ENCODE assay signal across 8 mouse cellular contexts in genomic region chr13:14177989-14178388, GRCm38 (mm10).
A peak's percentile ranks its signal among the peaks of the same experiment; 100 is the strongest.
DNase-seq lines count a peak whose midpoint lies in the region.

No protein-coding gene starts in this region.

- DNase-seq in cerebellum, postnatal 14 days, result peak; percentile 12 to 32
- DNase-seq in cerebellum, adult 11 months, result no peak
- peak; percentile 7 for DNase-seq in kidney, adult 9 months
- no peak for DNase-seq in kidney, adult 11 months
- DNase-seq in B cell, adult 2 months, result peak; percentile 9 to 10
- DNase-seq in induced T-regulatory cell, adult 2 months (ENCODE audit: low read depth), result peak; percentile 34
- DNase-seq in frontal cortex, postnatal 25 days (ENCODE audit: low spot score in 2 of 2), result no peak
- DNase-seq in adrenal gland, postnatal 4 days (ENCODE audit: low spot score in 2 of 2), result no peak

Comparison
In these comparisons a context has a peak if more than half of its experiments do, and no peak if none do; other contexts are left out.
1. DNase-seq: peak in cerebellum, postnatal 14 days (2 of 2), kidney, adult 9 months (single experiment), B cell, adult 2 months (2 of 2) and induced T-regulatory cell, adult 2 months (single experiment); none in cerebellum, adult 11 months (single experiment), kidney, adult 11 months (single experiment), frontal cortex, postnatal 25 days (0 of 2) and adrenal gland, postnatal 4 days (0 of 2).